Mouse (Mus musculus) right cerebral cortex, postnatal 4 days (tissue): ENCODE data around the gene Fam166b.
A peak's percentile ranks its signal among the peaks of the same experiment; 100 is the strongest.

ENCODE experiments used
- DNase-seq: peaks from one replicate; pipeline ENCODE4 v3.0.0-alpha.2; 2022

Fam166b gene

GRCm38 (mm10) chr4:43428946-43429345 lies at the start of gene Fam166b:
Fam166b (minus strand) TSS chr4:43429134.
- no peak for DNase-seq

GRCm38 (mm10) chr4:43478534-43478858 lies 49.6 kb upstream of the Fam166b start:
- DNase-seq = no peak

GRCm38 (mm10) chr4:43477857-43478533 lies 49.1 kb upstream of the Fam166b start:
- peak; percentile 75 for DNase-seq

GRCm38 (mm10) chr4:43476604-43477003 lies 47.7 kb upstream of the Fam166b start:
- DNase-seq = no peak

- DNase-seq = no peak
Observed at GRCm38 (mm10) chr4:43473636-43474035, 44.7 kb upstream of the Fam166b start.

GRCm38 (mm10) chr4:43470301-43470700 lies 41.4 kb upstream of the Fam166b start:
- DNase-seq = no peak

GRCm38 (mm10) chr4:43466872-43467271 lies 37.9 kb upstream of the Fam166b start:
- no peak for DNase-seq

GRCm38 (mm10) chr4:43465935-43466334 lies 37.0 kb upstream of the Fam166b start:
- DNase-seq = no peak

GRCm38 (mm10) chr4:43463102-43463501 lies 34.2 kb upstream of the Fam166b start:
- DNase-seq = no peak

GRCm38 (mm10) chr4:43457124-43457523 lies 28.2 kb upstream of the Fam166b start:
- no peak for DNase-seq

GRCm38 (mm10) chr4:43456470-43456869 lies 27.5 kb upstream of the Fam166b start:
- DNase-seq = no peak

GRCm38 (mm10) chr4:43454041-43454836 lies 25.3 kb upstream of the Fam166b start, which contains the start of gene Cd72:
Cd72 (minus strand) TSS chr4:43454628.
- DNase-seq = no peak

GRCm38 (mm10) chr4:43453413-43453812 lies 24.5 kb upstream of the Fam166b start:
- no peak for DNase-seq

GRCm38 (mm10) chr4:43452315-43452714 lies 23.4 kb upstream of the Fam166b start:
- DNase-seq = no peak

GRCm38 (mm10) chr4:43448554-43448953 lies 19.6 kb upstream of the Fam166b start:
- no peak for DNase-seq

- DNase-seq = no peak
Observed at GRCm38 (mm10) chr4:43447251-43447650, 18.3 kb upstream of the Fam166b start.

GRCm38 (mm10) chr4:43443511-43443910 lies 14.6 kb upstream of the Fam166b start:
- DNase-seq = no peak

- peak; percentile 64 for DNase-seq
Observed at GRCm38 (mm10) chr4:43442456-43443361, 13.8 kb upstream of the Fam166b start.

- peak; percentile 98 for DNase-seq
Observed at GRCm38 (mm10) chr4:43442044-43442443, 13.1 kb upstream of the Fam166b start.

- no peak for DNase-seq
Observed at GRCm38 (mm10) chr4:43441639-43442038, 12.7 kb upstream of the Fam166b start, which contains the start of gene Tesk1. Tesk1 (plus strand) TSS chr4:43441939.

- no peak for DNase-seq
Observed at GRCm38 (mm10) chr4:43432832-43433231, 3.9 kb upstream of the Fam166b start.

GRCm38 (mm10) chr4:43431690-43432089 lies 2.8 kb upstream of the Fam166b start:
- peak; percentile 86 for DNase-seq

GRCm38 (mm10) chr4:43428180-43428861 lies 613 bp downstream of the Fam166b start:
- DNase-seq = no peak
